Mouse (Mus musculus) gastrocnemius, postnatal 36 days (tissue): ENCODE measurements around the gene Ric3. TPM values are rescaled to one million over a fixed set of nuclear protein-coding genes. Genes with fewer than 3 reads are reported as not detected.

Source experiments
- DNase-seq, 2 experiments: peaks; one replicate each; pipeline ENCODE4 v3.0.0; 2022
- intact Hi-C: fragments of 180-260 bp; cut with DNase I; formaldehyde crosslinking; loops from one replicate; pipeline ENCODE4 v1.15.1; 2025
- total RNA-seq, 2 experiments: library from RNA; stranded (reverse); gene quantifications; 2 replicates each; pipeline ENCODE4 v1.2.3; 2021

The Ric3 gene
- total RNA-seq, 2 experiments from 2014 or later, result 1.3 to 1.5 TPM

DNA sequence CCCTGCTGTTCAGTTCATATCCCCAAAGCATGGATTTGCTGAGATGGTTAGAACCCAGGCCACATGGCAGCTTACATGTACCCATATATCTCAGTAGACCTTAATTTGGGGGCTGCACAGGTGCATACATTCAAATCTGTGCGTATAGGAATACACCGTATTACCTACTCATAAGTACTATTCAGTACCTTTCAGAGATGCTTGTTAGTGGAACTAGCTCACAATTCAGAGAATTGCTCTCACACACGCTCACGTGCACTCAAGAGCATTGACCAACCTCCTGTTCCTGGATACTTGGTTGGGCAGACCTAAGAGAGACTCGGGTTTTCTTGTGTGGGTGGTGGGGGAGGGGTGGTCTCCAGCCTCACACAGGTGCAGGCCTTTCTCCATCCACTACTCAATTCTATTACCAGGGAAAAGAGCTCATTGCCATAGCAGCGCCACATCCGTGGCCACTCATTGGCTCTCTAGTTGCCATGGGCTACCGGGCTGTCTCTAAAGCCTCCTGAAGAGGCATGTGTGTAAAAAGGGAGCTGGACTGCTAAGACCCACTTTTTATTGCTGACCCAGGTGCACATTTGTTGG, 71.4 kb downstream of the Ric3 start:
- intact Hi-C loops, result no loop called here
- no peak for DNase-seq

DNA sequence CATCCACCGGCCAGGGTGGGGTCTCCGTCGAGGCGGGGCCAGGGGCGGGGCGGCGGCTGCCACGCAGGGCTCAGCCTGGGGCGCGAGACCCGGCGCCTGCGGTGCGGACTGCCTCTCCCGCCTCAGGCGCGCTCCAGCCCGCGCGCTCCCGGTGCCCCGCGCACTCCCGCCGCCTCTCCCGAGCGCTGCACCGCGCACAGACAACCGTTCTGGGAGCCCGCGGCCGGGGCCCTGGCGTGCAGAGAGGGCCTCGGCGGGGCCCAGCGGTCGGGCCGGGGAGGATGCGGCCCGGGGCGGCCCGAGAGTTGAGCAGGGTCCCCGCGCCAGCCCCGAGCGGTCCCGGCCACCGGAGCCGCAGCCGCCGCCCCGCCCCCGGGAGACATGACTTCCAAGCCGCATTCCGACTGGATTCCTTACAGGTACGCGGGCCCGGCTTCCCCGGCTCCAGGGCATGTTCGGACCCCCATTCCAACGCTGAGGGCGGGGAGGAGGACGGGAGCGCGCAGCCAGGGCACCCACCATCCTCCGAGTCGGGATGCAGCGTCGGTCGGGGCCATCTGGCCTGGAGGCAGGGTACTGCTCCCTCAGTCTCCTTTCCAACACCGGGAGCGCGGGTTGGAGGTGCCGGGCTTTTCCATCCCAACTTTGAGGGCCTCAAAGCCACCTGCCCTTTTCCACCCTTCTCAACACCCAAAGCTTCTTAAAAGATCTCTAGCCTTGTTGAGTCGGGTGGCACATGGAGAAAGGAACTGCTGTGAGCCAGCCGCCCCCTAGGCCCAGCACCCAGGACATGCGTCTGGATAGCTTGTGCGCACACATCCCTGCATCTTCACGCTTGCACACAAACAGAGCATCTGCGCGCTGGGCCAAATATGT, 72.2 kb downstream of the Ric3 start:
- intact Hi-C loops, result no loop called here
- no peak for DNase-seq

DNA sequence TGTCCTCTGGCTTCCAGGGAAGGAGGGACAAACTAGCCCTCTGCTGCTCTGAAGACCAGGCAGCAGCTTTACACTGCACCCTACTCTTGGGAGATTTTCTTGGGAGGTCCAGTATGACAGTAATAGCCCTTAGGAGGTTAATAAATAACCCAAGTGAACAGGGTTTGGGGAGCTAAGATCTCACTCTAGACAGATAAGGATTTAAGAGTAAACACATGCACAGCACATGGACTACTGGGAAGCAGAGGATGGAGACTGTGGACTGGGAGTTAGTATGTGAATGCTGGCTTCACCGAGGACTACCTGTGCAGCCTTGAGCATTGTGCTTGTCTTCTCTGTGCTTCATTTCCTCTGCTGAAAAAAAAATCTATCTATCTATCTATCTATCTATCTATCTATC, 73.9 kb downstream of the Ric3 start:
- intact Hi-C loops, result no loop called here
- no peak for DNase-seq

DNA sequence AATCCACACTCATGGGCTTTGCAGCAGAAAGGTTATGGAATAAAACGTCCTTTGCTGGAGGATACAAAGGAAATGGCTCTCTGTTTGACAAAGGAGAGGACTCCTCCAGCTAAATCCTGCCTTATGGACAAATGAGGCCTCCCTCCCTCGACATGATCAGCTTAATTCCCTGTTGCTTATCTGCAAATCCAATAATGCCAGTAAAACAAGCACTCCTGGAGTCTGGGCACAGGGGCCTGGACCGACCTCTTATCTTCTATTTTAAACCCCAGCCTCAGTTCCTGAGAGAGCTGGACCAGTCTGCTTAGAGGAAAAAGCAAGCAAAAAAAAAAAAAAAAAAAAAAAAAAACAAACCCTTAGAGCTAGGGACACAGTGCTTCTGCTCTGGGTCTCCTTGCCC, 79.5 kb downstream of the Ric3 start:
- intact Hi-C loops, result no loop called here
- no peak for DNase-seq

DNA sequence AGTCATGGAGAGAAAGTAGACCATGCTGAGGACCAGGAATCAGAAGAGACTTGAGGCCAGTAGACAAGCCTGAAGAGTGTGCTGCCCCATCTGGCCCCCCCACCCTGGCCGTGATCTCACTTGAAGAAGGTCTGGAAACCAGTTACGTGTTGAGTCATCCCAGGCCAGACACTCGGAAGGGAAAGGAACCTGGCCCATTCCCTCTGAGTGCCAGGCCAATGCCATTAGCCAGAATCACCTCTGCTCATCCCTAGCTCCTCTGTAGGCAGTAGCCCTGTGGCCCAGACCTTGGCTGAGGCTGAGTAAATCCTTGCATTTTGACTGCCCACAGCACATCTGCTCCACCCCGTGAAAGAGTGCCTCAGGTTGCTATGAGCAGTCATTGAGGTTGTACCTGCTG, 81.2 kb downstream of the Ric3 start:
- DNase-seq, result no peak
- intact Hi-C loops, result no loop called here

DNA sequence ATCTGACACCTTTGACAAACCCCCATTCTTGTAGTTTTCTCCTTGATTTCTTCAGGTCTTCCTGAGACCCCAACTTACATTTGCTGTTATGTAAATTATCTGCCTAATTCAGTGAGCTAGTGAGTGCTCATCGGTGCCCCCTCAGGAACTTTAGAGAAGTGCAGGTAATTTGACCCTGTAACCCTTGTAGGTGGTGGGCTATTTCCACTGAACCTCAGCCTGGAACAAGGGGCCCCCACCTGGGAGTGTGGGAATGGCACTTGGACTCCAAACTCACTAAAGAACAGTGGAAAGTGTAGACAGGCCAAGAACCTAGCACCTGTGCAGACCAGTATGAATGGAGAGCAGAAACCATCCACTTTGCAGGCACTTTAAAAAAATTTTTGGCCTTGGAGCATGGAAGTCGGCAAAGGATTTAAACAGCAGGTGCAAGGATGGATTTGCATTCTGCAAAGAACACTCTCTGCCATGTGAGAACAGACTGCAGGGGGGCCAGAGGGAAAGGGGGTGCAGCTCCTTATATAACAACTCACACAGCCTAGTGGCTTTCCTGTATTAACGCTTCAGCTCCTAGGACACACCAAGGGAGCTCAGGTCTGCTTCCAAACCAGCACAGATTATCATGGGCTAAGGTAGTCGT, 82.7 kb downstream of the Ric3 start:
- intact Hi-C loops, result no loop called here
- DNase-seq, result no peak

DNA sequence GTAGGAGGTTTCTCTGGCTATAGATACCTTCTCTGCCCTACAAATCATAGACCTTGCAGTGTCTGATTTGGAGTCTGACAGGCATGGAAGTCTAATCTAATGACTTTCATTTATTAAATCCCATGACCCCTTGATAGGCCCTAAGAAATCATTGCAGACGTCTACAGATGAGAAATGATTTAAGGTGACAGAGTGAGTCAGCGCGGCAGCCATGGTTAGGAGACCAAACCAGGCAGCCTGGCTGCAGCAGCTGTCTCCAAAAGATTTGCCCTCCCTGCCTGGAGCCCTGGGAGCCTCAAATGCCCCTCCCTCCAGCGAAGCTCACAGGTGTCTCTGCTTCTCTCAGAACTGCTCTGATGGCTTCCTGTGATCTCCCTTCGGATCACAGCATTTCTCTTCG, 87.0 kb downstream of the Ric3 start:
- no peak for DNase-seq
- intact Hi-C loops, result no loop called here

DNA sequence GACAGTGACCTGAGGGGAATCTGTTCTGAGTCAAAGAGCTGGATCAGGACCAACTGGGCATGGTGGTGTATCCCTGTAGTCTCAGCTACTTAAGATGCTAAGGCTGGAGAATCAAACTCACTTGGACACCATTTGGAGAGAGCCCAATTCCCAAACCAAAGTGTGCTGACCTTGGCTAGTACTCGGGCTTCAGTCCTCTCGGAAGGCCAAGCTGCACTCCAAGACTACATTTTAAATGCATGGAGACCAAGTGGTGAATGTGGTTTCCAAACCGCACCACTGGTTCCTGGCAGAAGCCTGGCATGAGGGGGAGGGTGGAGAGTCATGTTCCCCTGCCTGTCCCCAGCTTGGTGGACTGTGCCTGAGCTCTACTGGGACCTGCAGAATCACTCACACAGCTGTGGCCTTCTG, 89.2 kb downstream of the Ric3 start:
- peak in 1 of 2 experiments; percentile 24 for DNase-seq
- intact Hi-C loops, result no loop called here

DNA sequence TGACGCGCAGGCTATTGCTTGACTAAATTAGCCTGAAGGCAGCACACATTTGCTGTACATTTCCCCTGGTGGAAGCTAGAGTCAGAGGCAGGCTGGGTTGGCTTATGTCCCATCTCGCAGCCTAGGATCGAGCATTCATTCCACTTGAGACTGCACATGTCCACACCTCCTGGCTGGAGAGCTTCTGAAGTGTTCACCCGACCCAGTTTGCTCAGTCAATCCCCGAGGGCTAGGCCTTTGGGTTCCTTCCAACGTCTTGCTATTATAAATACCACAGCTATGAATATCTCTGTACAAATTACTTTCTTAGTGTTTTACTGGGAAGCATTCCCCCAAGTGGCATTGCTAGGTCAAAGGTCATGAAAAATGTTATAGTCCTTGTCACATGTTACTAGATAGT, 89.9 kb downstream of the Ric3 start:
- intact Hi-C loops, result no loop called here

DNA sequence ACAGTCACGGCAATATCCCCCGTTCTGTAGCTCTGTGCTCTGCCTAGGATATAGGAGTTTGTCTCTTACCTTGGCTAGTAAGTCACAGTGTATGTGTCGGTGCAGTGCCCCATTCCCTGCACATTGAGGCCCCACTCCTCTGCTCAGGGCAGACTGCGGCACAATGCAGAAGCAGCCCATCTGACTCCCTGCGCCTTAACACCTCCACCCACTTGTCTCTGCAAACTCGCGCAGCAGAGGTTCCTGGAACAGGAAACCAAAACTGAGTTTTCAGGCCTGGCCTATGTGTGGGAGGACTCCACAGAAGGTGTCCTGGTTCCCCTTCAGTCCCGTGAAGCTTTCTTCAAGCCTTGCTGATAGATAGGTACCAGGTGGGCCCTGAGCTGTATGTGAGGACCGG, 91.9 kb downstream of the Ric3 start:
- DNase-seq, result no peak
- intact Hi-C loops, result no loop called here

More for the DNA sequence above, 89.9 kb downstream of the Ric3 start:
- DNase-seq, result peak; percentile 55 to 76

DNA sequence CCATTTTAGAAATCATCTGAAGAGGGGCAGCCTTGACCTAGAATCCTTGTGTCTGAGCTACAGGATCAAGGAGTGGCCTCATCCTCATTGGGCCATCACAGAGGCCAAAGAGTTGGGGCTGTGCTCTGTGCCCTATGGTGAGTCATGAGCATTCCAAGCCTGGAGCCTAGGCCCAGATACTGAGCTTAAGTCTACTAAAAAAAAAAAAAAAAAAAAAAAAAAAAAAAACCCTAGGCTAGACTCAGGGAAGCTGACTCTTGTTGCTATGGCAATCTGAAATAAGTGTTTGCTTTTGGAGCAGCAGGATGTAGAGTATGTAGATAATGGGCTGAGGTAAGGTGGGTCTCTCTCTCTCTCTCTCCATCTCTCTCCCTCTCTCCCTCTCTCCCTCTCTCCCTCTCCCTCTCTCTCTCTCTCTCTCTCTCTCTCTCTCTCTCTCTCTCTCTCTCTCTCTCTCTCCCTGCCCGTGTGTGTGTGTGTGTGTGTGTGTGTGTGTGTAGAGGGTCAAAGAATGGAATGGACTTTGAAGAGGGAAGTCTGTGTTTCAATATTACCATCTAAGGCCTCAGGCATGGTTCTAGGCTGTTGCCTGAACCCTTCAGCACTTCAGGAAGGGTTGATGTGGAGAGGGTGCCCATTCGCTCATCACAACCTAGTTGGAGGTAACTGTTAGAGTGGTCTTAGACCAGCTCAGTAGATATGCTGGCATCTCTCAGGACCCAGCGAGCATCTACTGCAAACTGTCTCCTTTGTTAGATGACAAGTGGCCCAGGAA, 97.0 kb downstream of the Ric3 start:
- DNase-seq, result no peak
- intact Hi-C loops, result no loop called here

Other genes with a start within 250 kb of the Ric3 start
- not detected for gene Olfr516, start 232.8 kb downstream of the Ric3 start, total RNA-seq
- gene Olfr517, start 211.0 kb downstream of the Ric3 start, total RNA-seq, result not detected
- not detected for gene Olfr518, start 198.3 kb downstream of the Ric3 start, total RNA-seq
- not detected for gene Olfr519, start 188.9 kb downstream of the Ric3 start, total RNA-seq
- gene Nlrp10, start 153.2 kb downstream of the Ric3 start, total RNA-seq, result 1 to 10 TPM; 1.3 to 1.8 TPM
- gene Eif3f, start 148.9 kb downstream of the Ric3 start, total RNA-seq, result 100 to 1,000 TPM in 1 of 2 experiments, 10 to 100 TPM in 1; 90.9 to 108 TPM
- gene Tub, start 133.0 kb downstream of the Ric3 start, total RNA-seq, result under 1 TPM; 0.38 to 0.49 TPM
- gene Lmo1, start 91.9 kb upstream of the Ric3 start, total RNA-seq, result 1 to 10 TPM; 2.3 to 2.8 TPM